Mouse (Mus musculus) CH12.LX (cell line): ENCODE results near the gene Ttc7b. TPM values are rescaled to one million over a fixed set of nuclear protein-coding genes. Genes with fewer than 3 reads are reported as not detected.

Experiments
- DNase-seq: peaks from one replicate; pipeline ENCODE4 v3.0.0-alpha.2; 2013; ENCODE audit errors: extremely low read depth
- H3K27ac ChIP-seq: 2 replicates; pipeline ENCODE4 v1.5.1; 2012; ENCODE audit warnings: low read depth, mild to moderate bottlenecking, control low read depth, moderate library complexity; ENCODE audit not compliant: insufficient read depth
- H3K27me3 ChIP-seq: replicated peaks from 2 replicates; pipeline ENCODE3; 2012; ENCODE audit warnings: inconsistent platforms
- H3K36me3 ChIP-seq, 2 experiments: replicated peaks in 1 of 2; 2 replicates each; pipeline versions ENCODE3 to v1.6.1; 2012; ENCODE audit warnings: inconsistent platforms in 1 of 2, low read length in 1 of 2, mild to moderate bottlenecking in 1 of 2, mixed read lengths in 1 of 2, moderate library complexity in 1 of 2; ENCODE audit not compliant: control insufficient read depth in 1 of 2, insufficient read depth in 1 of 2
- H3K4me1 ChIP-seq, 2 experiments: 2 replicates each; pipeline ENCODE4 v1.6.1; 2012; ENCODE audit warnings: inconsistent platforms in 1 of 2, moderate library complexity in 1 of 2; ENCODE audit not compliant: insufficient read depth in 2 of 2, control insufficient read depth in 1 of 2
- H3K4me2 ChIP-seq: 2 replicates; pipeline ENCODE4 v1.6.1; 2012; ENCODE audit warnings: low read depth, mild to moderate bottlenecking, control low read depth; ENCODE audit not compliant: poor library complexity, insufficient read depth, severe bottlenecking
- H3K4me3 ChIP-seq, 3 experiments: fragments of 150-350 bp in 1 of 3; sonication (generic) in 1 of 3; replicated peaks in 1 of 3; 2 replicates each; pipeline versions ENCODE3 to v1.5.1; 2011 to 2012; ENCODE audit warnings: low read depth in 2 of 3, low read length in 2 of 3, mild to moderate bottlenecking in 2 of 3, moderate library complexity in 2 of 3, control low read depth in 1 of 3, improper control_type of control experiment in 1 of 3, inconsistent platforms in 1 of 3, mixed read lengths in 1 of 3; ENCODE audit not compliant: poor library complexity in 1 of 3
- H3K79me2 ChIP-seq: replicated peaks from 2 replicates; pipeline ENCODE4 v1.6.1; 2012; ENCODE audit warnings: mild to moderate bottlenecking, moderate library complexity; ENCODE audit not compliant: control insufficient read depth, poor library complexity, insufficient read depth, severe bottlenecking; ENCODE audit errors: extremely low read depth
- H3K9ac ChIP-seq: 2 replicates; pipeline ENCODE4 v1.6.1; 2012; ENCODE audit warnings: low read depth, mild to moderate bottlenecking, control low read depth, moderate library complexity; ENCODE audit not compliant: insufficient read depth
- H3K9me3 ChIP-seq: replicated peaks from 2 replicates; pipeline ENCODE3; 2012; ENCODE audit warnings: low read length, inconsistent platforms, mixed read lengths
- CHD1 ChIP-seq: IDR thresholded peaks from 2 replicates; pipeline ENCODE4 v1.6.1; 2012; ENCODE audit warnings: low read depth, low read length, improper control_type of control experiment, inconsistent platforms
- E2F4 ChIP-seq: IDR thresholded peaks from 2 replicates; pipeline ENCODE4 v1.6.1; 2011; ENCODE audit warnings: low read depth, low read length, improper control_type of control experiment; ENCODE audit not compliant: insufficient replicate concordance
- ELF1 ChIP-seq: IDR thresholded peaks from 2 replicates; pipeline ENCODE4 v1.6.1; 2014; ENCODE audit warnings: low read depth, mild to moderate bottlenecking, inconsistent platforms, low read length, improper control_type of control experiment
- HCFC1 ChIP-seq: IDR thresholded peaks from 2 replicates; pipeline ENCODE4 v1.6.1; 2012; ENCODE audit warnings: low read depth, mild to moderate bottlenecking, inconsistent platforms, low read length, improper control_type of control experiment
- JUN ChIP-seq: IDR thresholded peaks from 2 replicates; pipeline ENCODE4 v1.6.1; 2011; ENCODE audit warnings: low read depth, mild to moderate bottlenecking, low read length, improper control_type of control experiment, moderate library complexity; ENCODE audit not compliant: insufficient read depth
- JUND ChIP-seq: conservative IDR thresholded peaks from 2 replicates; pipeline ENCODE4 v1.6.1; 2011; ENCODE audit warnings: low read depth, low read length, improper control_type of control experiment
- KAT2A ChIP-seq: IDR thresholded peaks from 2 replicates; pipeline ENCODE4 v1.6.1; 2012; ENCODE audit warnings: low read length, improper control_type of control experiment, inconsistent platforms; ENCODE audit not compliant: insufficient replicate concordance
- MAFK ChIP-seq: IDR thresholded peaks from 2 replicates; pipeline ENCODE4 v1.6.1; 2011; ENCODE audit warnings: low read length, improper control_type of control experiment; ENCODE audit not compliant: insufficient replicate concordance
- MAX ChIP-seq: IDR thresholded peaks from 2 replicates; pipeline ENCODE4 v1.6.1; 2011; ENCODE audit warnings: low read length, improper control_type of control experiment
- MAZ ChIP-seq: IDR thresholded peaks from 2 replicates; pipeline ENCODE4 v1.6.1; 2012; ENCODE audit warnings: low read depth, mild to moderate bottlenecking, inconsistent platforms, low read length, improper control_type of control experiment, moderate library complexity
- MXI1 ChIP-seq: IDR thresholded peaks from 2 replicates; pipeline ENCODE4 v1.6.1; 2011; ENCODE audit warnings: mild to moderate bottlenecking, low read depth, low read length, improper control_type of control experiment
- MYC ChIP-seq: IDR thresholded peaks from 2 replicates; pipeline ENCODE4 v1.6.1; 2011; ENCODE audit warnings: low read depth, mild to moderate bottlenecking, improper control_type of control experiment, low read length
- NRF1 ChIP-seq: IDR thresholded peaks from 2 replicates; pipeline ENCODE4 v1.6.1; 2014; ENCODE audit warnings: low read depth, mild to moderate bottlenecking, inconsistent platforms, low read length, improper control_type of control experiment, moderate library complexity
- POLR2A ChIP-seq: IDR thresholded peaks from 2 replicates; pipeline ENCODE4 v1.6.1; 2011; ENCODE audit warnings: low read depth, mild to moderate bottlenecking, improper control_type of control experiment, low read length
- RAD21 ChIP-seq: IDR thresholded peaks from 2 replicates; pipeline ENCODE4 v1.6.1; 2011; ENCODE audit warnings: low read depth, mild to moderate bottlenecking, low read length, improper control_type of control experiment, moderate library complexity
- RCOR1 ChIP-seq: conservative IDR thresholded peaks from 2 replicates; pipeline ENCODE4 v1.6.1; 2012; ENCODE audit warnings: low read depth, mild to moderate bottlenecking, inconsistent platforms, low read length, improper control_type of control experiment
- SIN3A ChIP-seq: IDR thresholded peaks from 2 replicates; pipeline ENCODE4 v1.6.1; 2012; ENCODE audit warnings: low read length, improper control_type of control experiment, inconsistent platforms
- SMC3 ChIP-seq: IDR thresholded peaks from 2 replicates; pipeline ENCODE4 v1.6.1; 2011; ENCODE audit warnings: low read depth, low read length, improper control_type of control experiment
- TBP ChIP-seq: conservative IDR thresholded peaks from 2 replicates; pipeline ENCODE4 v1.6.1; 2011; ENCODE audit warnings: low read depth, low read length, improper control_type of control experiment
- TCF12 ChIP-seq: IDR thresholded peaks from 2 replicates; pipeline ENCODE4 v1.6.1; 2014; ENCODE audit warnings: low read depth, mild to moderate bottlenecking, inconsistent platforms, low read length, improper control_type of control experiment
- UBTF ChIP-seq: IDR thresholded peaks from 2 replicates; pipeline ENCODE4 v1.6.1; 2012; ENCODE audit warnings: low read depth, mild to moderate bottlenecking, inconsistent platforms, low read length, improper control_type of control experiment, moderate library complexity
- USF1 ChIP-seq: IDR thresholded peaks from 2 replicates; pipeline ENCODE4 v1.6.1; 2014; ENCODE audit warnings: low read depth, mild to moderate bottlenecking, inconsistent platforms, low read length, improper control_type of control experiment
- ZMIZ1 ChIP-seq: IDR thresholded peaks from 2 replicates; pipeline ENCODE4 v1.6.1; 2012; ENCODE audit warnings: low read depth, mild to moderate bottlenecking, inconsistent platforms, low read length, improper control_type of control experiment
- ZNF384 ChIP-seq: IDR thresholded peaks from 2 replicates; pipeline ENCODE4 v1.6.1; 2012; ENCODE audit warnings: low read depth, low read length, improper control_type of control experiment, inconsistent platforms
- dilution Hi-C: fragments of 300-500 bp; cut with MboI; formaldehyde crosslinking; loops from 2 replicates; pipeline ENCODE4 v1.14.3; 2020; ENCODE audit warnings: low sequenced_read_pairs; ENCODE audit not compliant: extremely low pct_unique_long_range_greater_than_20kb, extremely low pct_ligation_motif_present
- in situ Hi-C: fragments of 300-500 bp; cut with MboI; formaldehyde crosslinking; loops from 3 replicates; pipeline ENCODE4 v1.14.3; 2019; ENCODE audit warnings: low sequenced_read_pairs, low pct_ligation_motif_present, low pct_unique_long_range_greater_than_20kb, mixed read lengths
- polyA plus RNA-seq: library from polyadenylated mRNA; unstranded; fragments of >175 nt; gene quantifications from 2 replicates; pipeline ENCODE4 v1.2.1, GENCODE M21; 2012; ENCODE audit warnings: low read depth; ENCODE audit not compliant: insufficient read length
- total RNA-seq, 2 experiments: library from RNA; depleted of rRNA; stranded (reverse); fragments of 300-350 nt in 1 of 2; fragments of >200 nt in 1 of 2; gene quantifications; 2 replicates each; pipeline ENCODE4 v1.2.3; 2012 to 2014

Gene Ttc7b
- total and polyA plus RNA-seq, 3 experiments, result 7.8 to 18.3 (median 12.7) TPM

GRCm38 (mm10) chr12:100542076-100542475 is 21.4 kb upstream of the Ttc7b start:
- no peak overlapping the region for H3K9ac ChIP-seq
- H3K27ac ChIP-seq, result no peak overlapping the region
- H3K36me3 ChIP-seq, result peaks cover 0 to 6% of the 10 kb centered on the region in 2 experiments
- H3K79me2 ChIP-seq, result no peaks in the 10 kb centered on the region
- no peak overlapping the region for H3K4me3 ChIP-seq
- peaks cover 0 to 15% of the 10 kb centered on the region in 2 experiments; a peak in 2 of 4 replicates for H3K4me1 ChIP-seq
- in situ Hi-C loops (no loop called here), dilution Hi-C loops (no loop called here)
- no peaks in the 10 kb centered on the region for H3K9me3 ChIP-seq
- H3K4me2 ChIP-seq, result no peak overlapping the region
- DNase-seq, result no peak
- TF ChIP-seq USF1 (no peak), NRF1 (no peak), KAT2A (no peak), RCOR1 (no peak), TBP (no peak), CHD1 (no peak), ZMIZ1 (no peak), JUN (no peak), TCF12 (no peak), ELF1 (no peak), RAD21 (no peak), MAZ (no peak), SIN3A (no peak)
- H3K27me3 ChIP-seq, result no peaks in the 10 kb centered on the region

GRCm38 (mm10) chr12:100539158-100539714 is 18.6 kb upstream of the Ttc7b start:
- Histone ChIP-seq H3K79me2 (no peaks in the 10 kb centered on the region), H3K27me3 (no peaks in the 10 kb centered on the region), H3K4me3 (no peak overlapping the region), H3K36me3 (no peaks in the 10 kb centered on the region), H3K9me3 (no peaks in the 10 kb centered on the region), H3K4me1 (peaks cover 0 to 15% of the 10 kb centered on the region in 2 experiments; a peak in 2 of 4 replicates), H3K4me2 (no peak overlapping the region), H3K9ac (no peak overlapping the region), H3K27ac (no peak overlapping the region)
- dilution Hi-C loops (no loop called here), in situ Hi-C loops (no loop called here)
- TF ChIP-seq CHD1 (no peak), E2F4 (no peak), MAX (no peak), JUN (no peak), ELF1 (no peak), UBTF (no peak), KAT2A (no peak), HCFC1 (no peak), MXI1 (no peak), SMC3 (no peak), MYC (no peak), ZNF384 (no peak), MAFK (no peak), ZMIZ1 (no peak), TCF12 (no peak), SIN3A (no peak), JUND (no peak), POLR2A (no peak)
- DNase-seq, result no peak
